Mouse (Mus musculus) lung, embryonic 16.5 days (tissue): Measurements from ENCODE around the gene Zc3h12c. TPM values are rescaled to one million over a fixed set of nuclear protein-coding genes. Genes with fewer than 3 reads are reported as not detected.

Source experiments
- ATAC-seq: fragments of 200-750 bp; cut with Nextera tagmentation; 2 replicates; pipeline ENCODE4 v1.8.0; 2017; ENCODE audit warnings: low read depth, mild to moderate bottlenecking, moderate library complexity
- H3K27ac ChIP-seq: fragments of 300-500 bp; sonication (generic); 2 replicates; pipeline ENCODE4 v1.5.1; 2014; ENCODE audit warnings: mild to moderate bottlenecking, control low read depth, low read length
- H3K27me3 ChIP-seq: fragments of 300-500 bp; sonication (generic); 2 replicates; pipeline ENCODE4 v1.6.1; 2014; ENCODE audit warnings: low read depth, low read length, mixed read lengths; ENCODE audit not compliant: control insufficient read depth, insufficient read depth
- H3K36me3 ChIP-seq: fragments of 300-500 bp; sonication (generic); 2 replicates; pipeline ENCODE4 v1.6.1; 2014; ENCODE audit warnings: low read length; ENCODE audit not compliant: control insufficient read depth, insufficient read depth
- H3K4me1 ChIP-seq: fragments of 300-500 bp; sonication (generic); replicated peaks from 2 replicates; pipeline ENCODE4 v1.6.1; 2014; ENCODE audit warnings: low read length, mixed read lengths; ENCODE audit not compliant: control insufficient read depth, insufficient read depth
- H3K4me2 ChIP-seq: fragments of 300-500 bp; sonication (generic); 2 replicates; pipeline ENCODE4 v1.6.1; 2014; ENCODE audit warnings: low read depth, low read length, control low read depth
- H3K4me3 ChIP-seq: fragments of 300-500 bp; sonication (generic); 2 replicates; pipeline ENCODE4 v1.5.1; 2014; ENCODE audit warnings: mild to moderate bottlenecking, low read length, control low read depth
- H3K9ac ChIP-seq: fragments of 300-500 bp; sonication (generic); 2 replicates; pipeline ENCODE4 v1.6.1; 2014; ENCODE audit warnings: low read length, control low read depth
- H3K9me3 ChIP-seq: fragments of 300-500 bp; sonication (generic); 2 replicates; pipeline ENCODE4 v1.6.1; 2016; ENCODE audit warnings: low read length; ENCODE audit not compliant: control insufficient read depth
- WGBS: fragments of 180-500 bp; shearing (Covaris S2); extraction: QIAGEN DNeasy Blood & Tissue Kit; methylation state at CpG from one replicate; pipeline ENCODE4 v1.1.7; 2014; 5-methylcytosine and 5-hydroxymethylcytosine counted together
- polyA plus RNA-seq: library from polyadenylated mRNA; unstranded; fragments of >200 nt; fragmentation: Nextera tagmentation; extraction: Ambion mirVana; gene quantifications from 2 replicates; pipeline ENCODE4 v1.2.1, GENCODE M21; 2015

Zc3h12c gene
- polyA plus RNA-seq, 1 experiment from 2014 or later, result 2.3 TPM

- 90% methylated on average over 4 of the region's 4 CpGs for WGBS
- no peak for ATAC-seq
- H3K4me1 ChIP-seq, result no peaks in the 10 kb centered on the region
- no peaks in the 10 kb centered on the region for H3K27me3 ChIP-seq
- H3K4me3 ChIP-seq, result no peak overlapping the region
- H3K27ac ChIP-seq, result no peak overlapping the region
- H3K9ac ChIP-seq, result no peak overlapping the region
- no peaks in the 10 kb centered on the region for H3K9me3 ChIP-seq
- no peak overlapping the region for H3K4me2 ChIP-seq
- H3K36me3 ChIP-seq, result no peaks in the 10 kb centered on the region
Observed at GRCm38 (mm10) chr9:52190907-52191306, 22.5 kb upstream of the Zc3h12c start.

- Histone ChIP-seq H3K9ac (no peak overlapping the region), H3K27ac (no peak overlapping the region), H3K4me2 (no peak overlapping the region), H3K4me3 (no peak overlapping the region), H3K27me3 (no peaks in the 10 kb centered on the region), H3K36me3 (no peaks in the 10 kb centered on the region), H3K4me1 (no peaks in the 10 kb centered on the region), H3K9me3 (no peaks in the 10 kb centered on the region)
- 50% methylated on average over 8 of the region's 8 CpGs for WGBS
- no peak for ATAC-seq
Observed at GRCm38 (mm10) chr9:52188106-52188505, 19.7 kb upstream of the Zc3h12c start.

- Histone ChIP-seq H3K9ac (no peak overlapping the region), H3K4me3 (no peak overlapping the region), H3K27me3 (no peaks in the 10 kb centered on the region), H3K4me2 (no peak overlapping the region), H3K9me3 (no peaks in the 10 kb centered on the region), H3K4me1 (no peaks in the 10 kb centered on the region), H3K27ac (no peak overlapping the region), H3K36me3 (no peaks in the 10 kb centered on the region)
- WGBS, result 29% methylated on average over 3 of the region's 3 CpGs
- no peak for ATAC-seq
Observed at GRCm38 (mm10) chr9:52186296-52186941, 18.0 kb upstream of the Zc3h12c start.

- H3K36me3 ChIP-seq, result no peaks in the 10 kb centered on the region
- no peaks in the 10 kb centered on the region for H3K27me3 ChIP-seq
- H3K9me3 ChIP-seq, result no peaks in the 10 kb centered on the region
- H3K27ac ChIP-seq, result no peak overlapping the region
- no peak overlapping the region for H3K4me2 ChIP-seq
- H3K4me1 ChIP-seq, result no peaks in the 10 kb centered on the region
- H3K9ac ChIP-seq, result no peak overlapping the region
- 75% methylated on average over 2 of the region's 2 CpGs for WGBS
- ATAC-seq, result no peak
- no peak overlapping the region for H3K4me3 ChIP-seq
Observed at GRCm38 (mm10) chr9:52181419-52181818, 13.0 kb upstream of the Zc3h12c start.

- H3K4me2 ChIP-seq, result no peak overlapping the region
- H3K9me3 ChIP-seq, result no peaks in the 10 kb centered on the region
- H3K4me3 ChIP-seq, result no peak overlapping the region
- H3K4me1 ChIP-seq, result no peaks in the 10 kb centered on the region
- 71% methylated on average over 6 of the region's 6 CpGs for WGBS
- no peaks in the 10 kb centered on the region for H3K27me3 ChIP-seq
- no peak overlapping the region for H3K9ac ChIP-seq
- no peak overlapping the region for H3K27ac ChIP-seq
- H3K36me3 ChIP-seq, result no peaks in the 10 kb centered on the region
- ATAC-seq, result no peak
Observed at GRCm38 (mm10) chr9:52180851-52181250, 12.5 kb upstream of the Zc3h12c start.

GRCm38 (mm10) chr9:52175257-52175859 lies 7.0 kb upstream of the Zc3h12c start:
- WGBS, result 76% methylated on average over 4 of the region's 4 CpGs
- Histone ChIP-seq H3K9ac (no peak overlapping the region), H3K4me1 (peaks cover 3% of the 10 kb centered on the region; the same call in 1 of the 2 replicates), H3K27ac (no peak overlapping the region), H3K4me3 (no peak overlapping the region), H3K9me3 (no peaks in the 10 kb centered on the region), H3K4me2 (no peak overlapping the region), H3K36me3 (no peaks in the 10 kb centered on the region), H3K27me3 (no peaks in the 10 kb centered on the region)
- no peak for ATAC-seq

- no peak for ATAC-seq
- WGBS, result 78% methylated on average over 4 of the region's 4 CpGs
Observed at GRCm38 (mm10) chr9:52174671-52175111, 6.3 kb upstream of the Zc3h12c start.

GRCm38 (mm10) chr9:52173937-52174336 lies 5.6 kb upstream of the Zc3h12c start:
- no peak for ATAC-seq

More at GRCm38 (mm10) chr9:52174671-52175111, 6.3 kb upstream of the Zc3h12c start:
- H3K27me3 ChIP-seq, result no peaks in the 10 kb centered on the region
- H3K9me3 ChIP-seq, result no peaks in the 10 kb centered on the region
- no peak overlapping the region for H3K4me2 ChIP-seq
- peaks cover 3% of the 10 kb centered on the region; the same call in 1 of the 2 replicates for H3K4me1 ChIP-seq
- no peak overlapping the region for H3K27ac ChIP-seq
- no peak overlapping the region for H3K4me3 ChIP-seq
- no peak overlapping the region for H3K9ac ChIP-seq
- H3K36me3 ChIP-seq, result no peaks in the 10 kb centered on the region

GRCm38 (mm10) chr9:52172550-52172949 lies 4.2 kb upstream of the Zc3h12c start:
- Histone ChIP-seq H3K27ac (no peak overlapping the region), H3K9ac (no peak overlapping the region), H3K36me3 (no peaks in the 10 kb centered on the region), H3K9me3 (no peaks in the 10 kb centered on the region), H3K4me3 (no peak overlapping the region), H3K4me1 (peaks cover 3% of the 10 kb centered on the region), H3K4me2 (no peak overlapping the region), H3K27me3 (0 out of 2 replicates have a peak, but pooled peaks cover 3% of the 10 kb centered on the region)
- no peak for ATAC-seq
- 36% methylated on average over 7 of the region's 7 CpGs for WGBS

More at GRCm38 (mm10) chr9:52173937-52174336, 5.6 kb upstream of the Zc3h12c start:
- no peaks in the 10 kb centered on the region for H3K36me3 ChIP-seq
- no peak overlapping the region for H3K4me3 ChIP-seq
- 0 out of 2 replicates have a peak, but pooled peaks cover 3% of the 10 kb centered on the region for H3K27me3 ChIP-seq
- H3K27ac ChIP-seq, result no peak overlapping the region
- no peaks in the 10 kb centered on the region for H3K9me3 ChIP-seq
- peaks cover 3% of the 10 kb centered on the region for H3K4me1 ChIP-seq
- 90% methylated on average over 2 of the region's 2 CpGs for WGBS
- H3K4me2 ChIP-seq, result no peak overlapping the region
- H3K9ac ChIP-seq, result no peak overlapping the region
